Mouse (Mus musculus) kidney, embryonic 15.5 days (tissue): ENCODE measurements around the gene Col27a1. TPM values are rescaled to one million over a fixed set of nuclear protein-coding genes. Genes with fewer than 3 reads are reported as not detected.

Experiments used
- ATAC-seq: fragments of 200-750 bp; cut with Nextera tagmentation; replicated peaks from 2 replicates; pipeline ENCODE4 v1.8.0; 2017; ENCODE audit warnings: moderate TSS enrichment; ENCODE audit not compliant: low FRiP score
- H3K27ac ChIP-seq: fragments of 300-500 bp; sonication (generic); 2 replicates; pipeline ENCODE4 v1.5.1; 2015; ENCODE audit warnings: mild to moderate bottlenecking, inconsistent platforms
- H3K27me3 ChIP-seq: fragments of 300-500 bp; sonication (generic); 2 replicates; pipeline ENCODE4 v1.6.1; 2015; ENCODE audit warnings: inconsistent platforms
- H3K36me3 ChIP-seq: fragments of 300-500 bp; sonication (generic); 2 replicates; pipeline ENCODE4 v1.6.1; 2015; ENCODE audit warnings: inconsistent platforms
- H3K4me1 ChIP-seq: fragments of 300-500 bp; sonication (generic); 2 replicates; pipeline ENCODE4 v1.6.1; 2015; ENCODE audit warnings: inconsistent platforms
- H3K4me2 ChIP-seq: fragments of 300-500 bp; sonication (generic); 2 replicates; pipeline ENCODE4 v1.6.1; 2015; ENCODE audit warnings: moderate library complexity, mild to moderate bottlenecking, inconsistent platforms
- H3K4me3 ChIP-seq: fragments of 300-500 bp; sonication (generic); replicated peaks from 2 replicates; pipeline ENCODE4 v1.5.1; 2015; ENCODE audit warnings: mild to moderate bottlenecking, inconsistent platforms
- H3K9ac ChIP-seq: fragments of 300-500 bp; sonication (generic); 2 replicates; pipeline ENCODE4 v1.6.1; 2015; ENCODE audit warnings: mild to moderate bottlenecking, inconsistent platforms
- H3K9me3 ChIP-seq: fragments of 300-500 bp; sonication (generic); replicated peaks from 2 replicates; pipeline ENCODE4 v1.6.1; 2016; ENCODE audit warnings: inconsistent platforms
- WGBS: fragments of 180-500 bp; shearing (Covaris S2); methylation state at CpG from one replicate; pipeline ENCODE4 v1.1.7; 2015; ENCODE audit warnings: mixed read lengths; 5-methylcytosine and 5-hydroxymethylcytosine counted together
- polyA plus RNA-seq: library from polyadenylated mRNA; unstranded; fragments of >200 nt; fragmentation: Nextera tagmentation; extraction: Ambion mirVana; gene quantifications from 2 replicates; pipeline ENCODE4 v1.2.1, GENCODE M21; 2015

Gene Col27a1
- polyA plus RNA-seq, 1 experiment from 2014 or later, result 9.4 TPM

DNA sequence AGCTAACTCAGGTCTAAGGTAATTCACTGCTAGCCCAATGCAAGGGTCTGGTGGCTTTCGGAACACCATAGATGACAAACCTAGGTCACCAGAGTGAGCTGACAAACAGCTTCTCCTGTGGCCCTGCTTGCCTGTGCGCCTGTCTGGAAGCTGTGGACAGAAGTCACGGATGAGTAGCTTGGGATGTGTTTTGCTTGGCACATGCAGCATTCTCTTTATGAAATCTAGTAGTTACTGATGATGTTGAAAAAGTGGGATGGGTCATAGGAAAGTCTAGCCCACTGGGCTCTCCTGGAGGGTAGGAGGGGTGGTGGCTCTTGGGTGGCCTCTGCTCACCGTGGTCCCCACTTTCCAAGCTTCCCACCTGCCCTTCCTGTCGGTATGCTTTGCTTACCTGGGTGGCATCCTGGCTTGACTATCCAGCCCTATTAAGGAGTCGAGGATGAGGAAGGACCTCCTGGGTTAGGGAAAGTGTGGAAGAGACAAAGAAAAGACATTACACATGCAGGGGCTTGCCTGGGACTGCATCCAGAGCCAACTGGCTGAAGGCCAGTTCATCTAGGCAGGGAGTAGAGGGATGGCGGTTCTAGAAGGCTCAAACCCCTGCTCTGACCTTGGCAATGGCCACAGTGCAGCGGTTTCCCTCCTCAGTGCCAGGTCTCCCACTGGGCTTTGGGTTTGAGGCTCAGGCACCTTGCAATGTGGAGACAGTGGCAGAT is 12.5 kb downstream of the Col27a1 start:
- no peak for ATAC-seq

DNA sequence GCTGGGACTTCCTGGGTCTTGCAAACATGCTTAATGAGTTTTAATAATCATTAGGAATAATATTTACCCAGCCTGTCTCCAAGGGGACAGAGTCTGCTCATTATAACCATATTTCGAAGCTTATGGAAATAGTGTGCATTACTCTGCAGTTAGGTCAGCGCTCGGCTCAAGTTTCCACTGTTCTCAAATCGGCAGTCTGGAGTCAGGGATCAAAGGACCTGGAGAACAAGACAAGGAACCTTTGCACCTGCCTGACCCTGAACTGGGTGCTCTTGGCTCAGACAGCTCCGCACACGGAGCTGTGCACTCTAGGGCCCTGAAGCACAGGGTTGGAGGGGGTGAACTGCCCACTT is 13.1 kb downstream of the Col27a1 start:
- no peak for ATAC-seq
- 43% methylated on average over 6 of the region's 6 CpGs for WGBS

More for the DNA sequence above, 12.5 kb downstream of the Col27a1 start:
- H3K4me3 ChIP-seq, result no peak overlapping the region
- no peaks in the 10 kb centered on the region for H3K27me3 ChIP-seq
- peaks cover 50% of the 10 kb centered on the region for H3K4me1 ChIP-seq
- H3K9ac ChIP-seq, result no peak overlapping the region
- WGBS, result 68% methylated on average over 8 of the region's 8 CpGs
- H3K4me2 ChIP-seq, result no peak overlapping the region
- H3K9me3 ChIP-seq, result no peaks in the 10 kb centered on the region
- H3K27ac ChIP-seq, result peak overlapping the region; percentile 66
- H3K36me3 ChIP-seq, result peaks cover 29% of the 10 kb centered on the region

DNA sequence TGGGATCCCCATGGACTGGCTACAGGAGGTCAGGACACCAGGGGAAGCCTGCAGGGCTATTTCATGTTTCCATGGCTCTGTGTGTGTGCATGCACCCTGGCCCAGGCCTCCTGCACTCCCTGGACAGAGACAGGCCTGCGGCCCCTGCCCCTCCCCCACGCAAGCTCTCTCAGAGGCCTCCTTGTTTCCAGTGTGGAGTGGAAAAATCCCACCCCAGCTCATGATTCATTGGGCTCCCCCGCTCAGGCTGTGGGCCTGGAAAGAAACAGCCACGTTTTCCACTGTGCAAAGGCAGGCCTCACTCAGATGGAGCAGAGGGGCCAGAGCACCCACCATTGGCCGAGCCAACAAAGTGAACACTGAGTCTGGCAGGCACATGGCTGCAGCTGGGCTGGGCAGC is 15.1 kb downstream of the Col27a1 start:
- no peaks in the 10 kb centered on the region for H3K27me3 ChIP-seq
- peak; percentile 40 for ATAC-seq
- H3K9me3 ChIP-seq, result no peaks in the 10 kb centered on the region
- no peak overlapping the region for H3K4me3 ChIP-seq
- peaks cover 74% of the 10 kb centered on the region for H3K4me1 ChIP-seq
- peaks cover 15% of the 10 kb centered on the region for H3K36me3 ChIP-seq
- H3K27ac ChIP-seq, result peak overlapping the region; percentile 49; the same call in 1 of the 2 replicates
- WGBS, result 38% methylated on average over 5 of the region's 5 CpGs
- H3K4me2 ChIP-seq, result no peak overlapping the region
- H3K9ac ChIP-seq, result no peak overlapping the region

More for the DNA sequence above, 13.1 kb downstream of the Col27a1 start:
- H3K27me3 ChIP-seq, result no peaks in the 10 kb centered on the region
- H3K27ac ChIP-seq, result peak overlapping the region; percentile 66
- H3K4me2 ChIP-seq, result no peak overlapping the region
- no peak overlapping the region for H3K9ac ChIP-seq
- H3K4me1 ChIP-seq, result peaks cover 53% of the 10 kb centered on the region
- no peak overlapping the region for H3K4me3 ChIP-seq
- H3K9me3 ChIP-seq, result no peaks in the 10 kb centered on the region
- peaks cover 24% of the 10 kb centered on the region for H3K36me3 ChIP-seq

DNA sequence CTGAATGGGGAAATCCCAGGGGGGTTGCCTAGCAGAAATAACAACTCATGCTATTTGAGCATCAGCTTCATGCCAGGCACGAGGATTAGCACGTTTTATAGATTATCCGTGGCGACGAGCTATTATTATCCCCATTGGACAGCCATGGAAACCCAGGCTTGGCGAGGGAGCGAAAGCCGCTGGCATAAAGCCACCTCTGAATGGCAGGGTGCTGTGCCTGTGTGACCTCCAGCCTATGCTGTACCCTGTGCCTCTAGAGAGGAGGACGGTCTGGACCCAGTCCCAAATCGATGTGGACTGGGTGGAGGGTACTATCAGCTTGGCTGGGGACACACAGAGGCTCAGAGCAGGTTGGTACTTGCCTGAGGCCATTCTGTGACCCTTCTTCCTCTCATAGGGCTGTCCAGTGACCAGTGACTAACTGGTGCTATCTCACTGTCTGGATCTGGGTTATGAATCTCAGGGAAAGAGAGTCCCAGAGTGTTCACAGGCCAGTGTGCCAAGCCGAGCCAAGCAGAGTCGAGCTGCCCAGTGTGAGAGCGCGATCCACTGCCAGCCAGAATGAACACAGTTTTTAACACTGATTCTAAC is 16.3 kb downstream of the Col27a1 start:
- Histone ChIP-seq H3K4me2 (no peak overlapping the region), H3K27ac (no peak overlapping the region), H3K9me3 (no peaks in the 10 kb centered on the region), H3K4me3 (no peak overlapping the region), H3K36me3 (peaks cover 5% of the 10 kb centered on the region; the same call in 1 of the 2 replicates), H3K27me3 (no peaks in the 10 kb centered on the region), H3K4me1 (peaks cover 79% of the 10 kb centered on the region), H3K9ac (no peak overlapping the region)
- ATAC-seq, result no peak
- WGBS, result 86% methylated on average over 14 of the region's 14 CpGs

DNA sequence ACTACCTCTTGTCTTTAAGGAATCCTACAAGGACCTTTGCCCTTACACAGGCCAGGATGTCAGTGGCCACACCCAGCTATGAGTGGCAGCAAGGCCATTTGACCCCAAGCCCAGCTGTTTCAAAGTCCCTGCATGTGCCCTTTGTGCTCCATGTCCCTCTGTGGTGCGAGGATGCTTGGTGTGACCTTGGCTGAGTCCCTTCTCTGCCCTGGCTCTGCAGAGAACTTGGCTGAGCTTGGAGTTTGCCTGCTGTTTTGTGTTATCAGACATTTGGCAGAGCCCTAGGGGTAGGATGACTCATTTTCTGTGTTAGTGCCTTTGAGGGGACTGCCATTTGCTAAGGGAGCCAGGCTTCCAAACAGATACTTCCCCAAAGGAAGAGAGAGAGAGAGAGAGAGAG is 17.3 kb downstream of the Col27a1 start:
- Histone ChIP-seq H3K9ac (no peak overlapping the region), H3K9me3 (no peaks in the 10 kb centered on the region), H3K4me3 (no peak overlapping the region), H3K36me3 (peaks cover 5% of the 10 kb centered on the region; the same call in 1 of the 2 replicates), H3K27ac (no peak overlapping the region), H3K4me2 (no peak overlapping the region), H3K27me3 (no peaks in the 10 kb centered on the region), H3K4me1 (peaks cover 79% of the 10 kb centered on the region)
- WGBS, result 65% methylated on average over 1 of the region's 1 CpGs
- no peak for ATAC-seq

DNA sequence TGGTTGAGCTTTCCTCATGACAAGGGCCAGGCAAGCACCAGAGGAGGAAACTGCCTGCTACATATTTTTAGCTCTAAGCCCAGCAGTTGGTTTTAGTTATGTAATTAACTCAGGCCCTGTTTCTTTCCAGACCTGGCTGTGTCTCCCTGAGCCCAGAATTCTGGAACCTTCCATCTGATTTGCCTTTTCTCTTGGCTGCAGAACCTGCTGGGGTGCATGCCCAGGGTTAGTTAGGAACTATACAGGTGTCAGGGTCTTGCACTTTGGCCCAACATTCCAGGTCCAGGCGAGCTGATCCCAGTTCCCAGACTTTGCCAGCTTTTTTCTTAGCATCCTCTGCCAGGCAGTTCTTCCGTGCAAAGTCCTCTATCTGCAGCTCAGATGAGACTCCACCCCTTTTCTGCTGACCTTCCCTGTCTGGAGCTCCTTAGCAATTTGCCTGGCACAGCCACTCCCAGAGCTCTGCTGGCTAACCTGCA is 18.8 kb downstream of the Col27a1 start:
- WGBS, result 54% methylated on average over 2 of the region's 2 CpGs
- H3K4me1 ChIP-seq, result peaks cover 77% of the 10 kb centered on the region
- H3K27me3 ChIP-seq, result no peaks in the 10 kb centered on the region
- no peak overlapping the region for H3K4me2 ChIP-seq
- peak overlapping the region; percentile 42 for H3K27ac ChIP-seq
- H3K9me3 ChIP-seq, result no peaks in the 10 kb centered on the region
- ATAC-seq, result no peak
- H3K4me3 ChIP-seq, result no peak overlapping the region
- peaks cover 5% of the 10 kb centered on the region; the same call in 1 of the 2 replicates for H3K36me3 ChIP-seq
- H3K9ac ChIP-seq, result no peak overlapping the region

DNA sequence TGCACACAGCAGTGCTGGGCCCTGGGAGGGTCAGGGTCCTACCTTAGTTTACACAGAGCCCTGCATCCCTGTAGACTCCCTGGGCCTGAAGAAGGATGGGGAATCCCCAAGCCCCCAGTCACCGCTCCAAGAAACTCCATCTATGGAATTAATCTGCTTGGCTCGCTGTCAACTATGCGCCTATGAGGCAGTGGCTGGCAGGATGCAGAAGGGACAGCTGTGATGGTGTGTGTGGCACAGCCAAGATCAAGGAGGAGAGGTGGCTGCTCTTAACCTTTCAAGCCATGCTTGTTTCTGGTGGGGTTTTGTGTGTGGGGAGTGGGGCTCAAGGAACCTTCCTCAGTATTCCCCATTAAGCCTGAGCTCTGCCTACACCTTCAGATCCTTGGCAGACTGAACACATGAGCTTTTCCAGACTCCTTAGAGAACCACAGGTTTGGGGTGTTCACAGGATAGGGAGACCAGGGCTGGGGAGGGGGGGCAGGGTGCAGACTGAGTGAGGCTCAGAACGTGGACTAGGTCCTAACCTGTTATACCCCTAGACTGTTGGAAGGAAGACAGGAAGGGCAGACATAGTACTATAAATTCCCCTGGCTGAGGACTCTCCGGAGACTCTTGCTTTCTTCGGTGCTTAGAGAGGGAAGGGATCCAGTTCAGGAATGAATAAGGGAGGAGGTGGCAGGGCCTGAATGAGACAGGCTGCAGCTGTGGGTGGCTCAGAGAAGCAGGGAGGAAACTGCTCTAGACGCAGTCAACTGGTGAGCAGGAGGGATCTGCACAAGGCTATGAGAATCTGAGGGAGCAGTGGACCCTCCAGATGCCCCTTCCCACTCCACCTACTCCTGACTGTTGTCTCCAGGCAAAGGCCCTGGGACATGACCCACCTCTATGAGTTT is 20.0 kb downstream of the Col27a1 start:
- Histone ChIP-seq H3K27me3 (no peaks in the 10 kb centered on the region), H3K9ac (no peak overlapping the region), H3K4me2 (no peak overlapping the region), H3K4me3 (no peak overlapping the region), H3K9me3 (no peaks in the 10 kb centered on the region), H3K4me1 (peaks cover 81% of the 10 kb centered on the region), H3K27ac (peak overlapping the region; percentile 42), H3K36me3 (peaks cover 5% of the 10 kb centered on the region; the same call in 1 of the 2 replicates)
- ATAC-seq, result peak; percentile 44
- WGBS, result 45% methylated on average over 7 of the region's 7 CpGs

DNA sequence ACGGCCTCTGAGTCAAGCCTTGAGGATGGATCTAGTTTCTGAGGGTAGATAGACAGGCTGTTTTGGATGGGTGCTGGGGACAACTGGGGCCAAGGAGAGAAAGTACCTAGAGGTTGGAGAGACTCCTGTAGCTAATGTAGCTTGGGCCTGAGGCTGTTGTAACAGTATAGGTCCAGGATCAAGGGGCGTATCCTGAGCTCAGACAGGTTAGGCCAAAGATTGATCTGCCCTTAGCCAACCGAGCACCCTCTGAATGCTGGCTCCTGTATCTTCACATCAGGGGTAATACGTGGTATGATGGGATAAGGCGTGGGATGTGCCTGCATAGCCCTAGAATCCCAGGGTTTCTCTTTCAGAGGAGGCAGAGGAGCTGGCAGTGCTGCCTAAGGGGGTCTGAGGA is 21.0 kb downstream of the Col27a1 start:
- peak overlapping the region; percentile 42; the same call in 1 of the 2 replicates for H3K27ac ChIP-seq
- no peak overlapping the region for H3K9ac ChIP-seq
- ATAC-seq, result no peak
- H3K4me1 ChIP-seq, result peaks cover 72% of the 10 kb centered on the region
- no peaks in the 10 kb centered on the region for H3K27me3 ChIP-seq
- H3K4me2 ChIP-seq, result no peak overlapping the region
- H3K4me3 ChIP-seq, result no peak overlapping the region
- no peaks in the 10 kb centered on the region for H3K9me3 ChIP-seq
- WGBS, result 82% methylated on average over 5 of the region's 5 CpGs
- H3K36me3 ChIP-seq, result peaks cover 5% of the 10 kb centered on the region; the same call in 1 of the 2 replicates

DNA sequence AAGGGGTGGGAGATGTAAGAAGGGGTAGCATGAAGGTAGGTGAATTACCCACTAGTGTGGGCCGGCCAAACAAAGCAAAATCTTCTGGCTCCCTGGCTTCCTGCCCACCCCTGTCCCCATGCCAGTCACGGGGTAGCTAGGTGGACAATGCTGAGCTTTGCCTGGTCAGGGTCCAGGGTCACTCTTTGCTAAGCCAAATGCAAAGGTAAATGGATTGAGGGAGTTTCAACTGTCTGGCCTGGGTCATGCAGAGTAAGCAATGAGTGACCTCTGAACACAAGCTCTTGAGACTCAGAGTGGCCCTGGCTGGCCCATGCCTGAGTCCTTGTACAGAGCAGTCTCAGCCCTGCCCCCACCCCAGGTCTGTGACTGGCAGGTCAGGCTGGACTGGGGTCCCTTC is 22.4 kb downstream of the Col27a1 start:
- H3K4me2 ChIP-seq, result no peak overlapping the region
- no peak overlapping the region for H3K9ac ChIP-seq
- H3K9me3 ChIP-seq, result no peaks in the 10 kb centered on the region
- peaks cover 69% of the 10 kb centered on the region for H3K4me1 ChIP-seq
- peak; percentile 52; the same call in 1 of the 2 replicates for ATAC-seq
- 50% methylated on average over 2 of the region's 2 CpGs for WGBS
- no peak overlapping the region for H3K27ac ChIP-seq
- no peaks in the 10 kb centered on the region for H3K27me3 ChIP-seq
- no peak overlapping the region for H3K4me3 ChIP-seq
- peaks cover 11% of the 10 kb centered on the region for H3K36me3 ChIP-seq

DNA sequence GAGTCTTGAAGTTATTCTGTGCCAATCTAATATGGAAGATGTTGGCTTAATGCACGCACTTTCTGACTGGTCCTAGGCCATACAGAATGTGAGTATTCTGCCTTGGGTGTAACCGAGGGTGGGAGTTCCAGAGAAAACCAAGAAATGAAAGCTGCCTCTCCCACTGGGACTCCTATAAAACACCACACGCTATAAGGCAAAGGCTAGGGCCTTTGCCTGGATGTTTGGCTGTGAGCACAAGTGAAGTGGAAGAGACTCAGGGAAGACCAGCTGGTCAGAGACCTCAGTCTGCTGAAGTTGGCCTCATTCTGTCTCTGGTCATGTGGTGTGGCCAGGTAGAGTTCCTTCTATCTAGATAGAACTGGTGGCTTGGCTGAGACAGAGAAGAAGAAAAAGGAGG is 23.4 kb downstream of the Col27a1 start:
- H3K36me3 ChIP-seq, result peaks cover 14% of the 10 kb centered on the region
- no peaks in the 10 kb centered on the region for H3K27me3 ChIP-seq
- no peak overlapping the region for H3K4me3 ChIP-seq
- no peak overlapping the region for H3K4me2 ChIP-seq
- WGBS, result 71% methylated on average over 3 of the region's 3 CpGs
- H3K27ac ChIP-seq, result peak overlapping the region; percentile 28; the same call in 1 of the 2 replicates
- no peak overlapping the region for H3K9ac ChIP-seq
- peaks cover 63% of the 10 kb centered on the region for H3K4me1 ChIP-seq
- ATAC-seq, result no peak
- H3K9me3 ChIP-seq, result no peaks in the 10 kb centered on the region

DNA sequence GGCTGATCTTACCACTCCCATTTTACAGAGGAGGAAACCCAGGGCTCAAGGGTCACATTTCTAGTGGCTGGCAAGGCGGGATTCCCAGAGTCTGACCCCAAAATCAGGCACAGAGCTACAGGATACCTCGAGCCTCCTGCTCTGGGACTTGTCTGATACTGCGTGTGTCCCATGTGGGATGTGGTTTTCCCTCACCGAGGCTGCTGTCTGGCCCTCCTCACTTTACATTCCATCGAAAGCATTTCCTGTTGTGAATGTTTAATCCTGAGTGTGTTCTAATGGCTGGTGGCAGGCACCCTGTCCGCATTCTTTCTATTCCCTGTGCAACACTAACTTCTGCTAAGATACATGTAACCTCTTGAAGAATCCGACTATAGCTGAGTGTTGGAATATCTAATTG is 24.3 kb downstream of the Col27a1 start:
- H3K4me3 ChIP-seq, result no peak overlapping the region
- peaks cover 54% of the 10 kb centered on the region for H3K4me1 ChIP-seq
- H3K27me3 ChIP-seq, result no peaks in the 10 kb centered on the region
- ATAC-seq, result no peak
- H3K36me3 ChIP-seq, result peaks cover 16% of the 10 kb centered on the region
- no peak overlapping the region for H3K9ac ChIP-seq
- H3K9me3 ChIP-seq, result no peaks in the 10 kb centered on the region
- H3K4me2 ChIP-seq, result no peak overlapping the region
- 26% methylated on average over 7 of the region's 7 CpGs for WGBS
- peak overlapping the region; percentile 75 for H3K27ac ChIP-seq

DNA sequence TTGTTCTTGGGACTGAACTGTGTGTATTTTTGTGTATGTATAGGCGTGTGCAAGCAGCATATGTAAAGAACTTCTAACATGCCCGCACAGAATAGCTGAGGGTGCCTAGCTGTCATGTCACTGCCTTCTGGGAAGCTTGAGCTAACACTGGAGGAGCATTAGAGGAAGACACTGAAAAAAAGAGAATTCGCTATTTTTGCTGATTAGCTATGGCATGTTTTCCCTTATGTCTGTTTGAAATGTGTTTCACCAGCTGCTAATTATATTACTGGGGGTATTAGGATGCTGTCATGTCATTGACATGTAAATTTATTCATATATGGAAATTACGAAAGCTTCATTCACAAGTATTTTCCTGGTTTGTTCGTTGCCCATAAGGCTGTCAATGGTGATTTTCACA is 24.9 kb downstream of the Col27a1 start:
- Histone ChIP-seq H3K9ac (no peak overlapping the region), H3K36me3 (peaks cover 16% of the 10 kb centered on the region), H3K4me2 (no peak overlapping the region), H3K4me1 (peaks cover 48% of the 10 kb centered on the region), H3K9me3 (no peaks in the 10 kb centered on the region), H3K27me3 (no peaks in the 10 kb centered on the region), H3K27ac (peak overlapping the region; percentile 75), H3K4me3 (no peak overlapping the region)
- ATAC-seq, result no peak
- 88% methylated on average over 5 of the region's 5 CpGs for WGBS
